Mouse (Mus musculus): ENCODE measurements around the gene Dnajc30.

The Dnajc30 gene

DNA sequence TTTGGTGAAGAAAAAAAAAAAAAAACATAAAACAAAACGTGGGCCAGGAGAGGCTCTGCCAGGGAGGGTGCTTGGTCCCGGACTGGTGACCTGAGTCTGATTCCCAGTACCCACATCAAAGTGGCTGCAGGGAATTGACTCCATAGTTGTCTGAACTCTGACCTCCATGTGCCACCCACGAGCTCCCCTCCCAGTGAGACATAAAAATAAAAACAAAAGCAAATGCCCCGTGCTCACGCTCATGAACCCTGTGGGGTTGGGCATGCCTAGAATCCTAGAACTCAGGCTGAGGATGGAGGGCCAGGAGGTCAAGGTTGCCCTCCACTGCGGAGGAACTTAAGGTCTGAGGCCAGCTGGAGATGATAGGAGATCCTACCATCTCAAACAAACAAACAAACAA is 45.0 kb downstream of the Dnajc30 start:
- no peak for DNase-seq (ENCODE audit: low read depth)

DNA sequence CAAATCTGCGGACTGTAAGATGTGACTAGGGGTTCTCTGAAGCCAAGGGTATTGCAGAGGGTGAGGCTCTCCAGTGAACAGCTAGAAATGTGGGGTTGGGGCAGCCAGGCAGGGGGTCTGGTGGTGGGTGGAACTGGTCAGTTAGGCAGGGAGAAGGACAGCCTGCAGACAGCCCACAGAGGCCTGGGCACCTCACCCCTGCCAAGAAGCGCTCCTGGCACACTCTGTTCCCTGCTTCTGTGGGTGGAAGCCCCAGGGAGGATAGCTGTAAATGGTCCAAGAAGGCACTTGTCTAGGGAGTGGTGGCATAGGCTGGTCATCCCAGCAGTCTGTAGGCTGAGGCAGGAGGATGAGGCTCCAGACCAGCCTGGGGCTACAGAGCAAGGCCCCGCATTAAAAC is 45.4 kb downstream of the Dnajc30 start:
- DNase-seq (ENCODE audit: low read depth) = no peak

- no peak for DNase-seq (ENCODE audit: low read depth)
Observed at GRCm38 (mm10) chr5:135109976-135110375, 46.0 kb downstream of the Dnajc30 start.

GRCm38 (mm10) chr5:135113782-135114181 is 49.8 kb downstream of the Dnajc30 start:
- DNase-seq (ENCODE audit: low read depth) = no peak

GRCm38 (mm10) chr5:135115241-135115640 is 51.2 kb downstream of the Dnajc30 start:
- peak; percentile 96 for DNase-seq (ENCODE audit: low read depth)

Measured in induced T-regulatory cell, adult 2 months (primary cell).